Mouse (Mus musculus) heart, adult 2 months (tissue): ENCODE measurements around the gene Rora.

Source experiments
- EP300 ChIP-seq: fragments of 200-500 bp; IDR thresholded peaks from 2 replicates; pipeline ENCODE4 v1.6.1; 2011; ENCODE audit warnings: low read depth, low read length, control low read depth; ENCODE audit not compliant: insufficient read depth
- POLR2A ChIP-seq: fragments of 200-500 bp; IDR thresholded peaks from 2 replicates; pipeline ENCODE4 v1.6.1; 2011; ENCODE audit warnings: mild to moderate bottlenecking, low read depth, low read length, control low read depth; ENCODE audit not compliant: insufficient read depth

GRCm38 (mm10) chr9:69140144-69140543 is 486.6 kb downstream of the Rora start:
- TF ChIP-seq POLR2A (no peak), EP300 (no peak)
